31 mouse cellular contexts compared by ENCODE assay signal in genomic region chr2:136823751-136824716, GRCm38 (mm10).
A peak's percentile ranks its signal among the peaks of the same experiment; 100 is the strongest.
DNase-seq lines count a peak whose midpoint lies in the region; ATAC-seq and TF ChIP-seq lines count a peak whose summit lies in the region.
"Had no signal": no experiment of that assay in that cellular context is flagged by ENCODE, and none has a peak within 500 bp of the region (broad histone marks: within the 10 kb centered on the region; RNA-seq: fewer than 3 reads in every experiment).

No protein-coding gene starts in this region.

- WGBS in midbrain, embryonic 11.5 days: 69% methylated on average over 5 of the region's 5 CpGs
- 55% methylated on average over 5 of the region's 5 CpGs for WGBS in midbrain, embryonic 15.5 days
- whole genome bisulfite sequencing in intestine, embryonic 16.5 days: 24% methylated on average over 5 of the region's 5 CpGs

- no peaks in the 10 kb centered on the region for H3K4me1 ChIP-seq in midbrain, embryonic 11.5 days (ENCODE audit: control insufficient read depth, insufficient read depth, low read length)
- H3K4me1 ChIP-seq in midbrain, embryonic 15.5 days: no peaks in the 10 kb centered on the region
- 0 out of 2 replicates have a peak, but pooled peaks cover 2% of the 10 kb centered on the region for H3K4me1 ChIP-seq in intestine, embryonic 16.5 days (ENCODE audit: control insufficient read depth, insufficient read depth, low read length)
- H3K4me1 ChIP-seq: embryonic facial prominence, embryonic 13.5 days; forebrain, embryonic 15.5 days; heart, embryonic 15.5 days; hindbrain, embryonic 13.5 days had no signal

- H3K9me3 ChIP-seq in midbrain, embryonic 11.5 days (ENCODE audit: control insufficient read depth, low read length): no peaks in the 10 kb centered on the region
- no peaks in the 10 kb centered on the region for H3K9me3 ChIP-seq in midbrain, embryonic 15.5 days
- no peaks in the 10 kb centered on the region for H3K9me3 ChIP-seq in intestine, embryonic 16.5 days (ENCODE audit: control insufficient read depth, low read length)
- H3K9me3 ChIP-seq: embryonic facial prominence, embryonic 10.5 days; embryonic facial prominence, embryonic 13.5 days; forebrain, embryonic 12.5 days; forebrain, embryonic 15.5 days; G1E; heart, embryonic 15.5 days; hindbrain, embryonic 10.5 days; hindbrain, embryonic 13.5 days had no signal

- H3K9ac ChIP-seq in midbrain, embryonic 11.5 days (ENCODE audit: low read length): no peak overlapping the region
- H3K9ac ChIP-seq in midbrain, embryonic 15.5 days: no peak overlapping the region
- H3K9ac ChIP-seq in intestine, embryonic 16.5 days (ENCODE audit: low read depth, low read length): no peak overlapping the region
- H3K9ac ChIP-seq: embryonic facial prominence, embryonic 13.5 days; forebrain, embryonic 12.5 days; forebrain, embryonic 15.5 days; heart, embryonic 15.5 days; hindbrain, embryonic 13.5 days had no signal

- H3K4me2 ChIP-seq in midbrain, embryonic 11.5 days: no peak overlapping the region
- H3K4me2 ChIP-seq in midbrain, embryonic 15.5 days: no peak overlapping the region
- H3K4me2 ChIP-seq in intestine, embryonic 16.5 days (ENCODE audit: low read depth, low read length): no peak overlapping the region
- H3K4me2 ChIP-seq: embryonic facial prominence, embryonic 13.5 days; forebrain, embryonic 12.5 days; forebrain, embryonic 15.5 days; heart, embryonic 11.5 days; heart, embryonic 15.5 days; hindbrain, embryonic 13.5 days had no signal

- no peak overlapping the region for H3K27ac ChIP-seq in midbrain, embryonic 11.5 days (ENCODE audit: low read depth, low read length)
- H3K27ac ChIP-seq in midbrain, embryonic 15.5 days: no peak overlapping the region
- no peak overlapping the region for H3K27ac ChIP-seq in intestine, embryonic 16.5 days (ENCODE audit: low read length)
- H3K27ac ChIP-seq: embryonic facial prominence, embryonic 10.5 days; embryonic facial prominence, embryonic 13.5 days; forebrain, embryonic 12.5 days; forebrain, embryonic 15.5 days; heart, embryonic 15.5 days; hindbrain, embryonic 10.5 days; hindbrain, embryonic 13.5 days had no signal

- no peak overlapping the region for H3K4me3 ChIP-seq in midbrain, embryonic 11.5 days (ENCODE audit: low read depth, low read length)
- no peak overlapping the region for H3K4me3 ChIP-seq in midbrain, embryonic 15.5 days
- no peak overlapping the region for H3K4me3 ChIP-seq in intestine, embryonic 16.5 days (ENCODE audit: low read length)
- H3K4me3 ChIP-seq: embryonic facial prominence, embryonic 10.5 days; embryonic facial prominence, embryonic 13.5 days; erythroblast, embryonic 14.5 days; forebrain, embryonic 12.5 days; forebrain, embryonic 15.5 days; heart, embryonic 15.5 days; hindbrain, embryonic 10.5 days; hindbrain, embryonic 13.5 days had no signal

- no peaks in the 10 kb centered on the region for H3K36me3 ChIP-seq in midbrain, embryonic 11.5 days (ENCODE audit: control insufficient read depth, insufficient read depth, low read length)
- no peaks in the 10 kb centered on the region for H3K36me3 ChIP-seq in midbrain, embryonic 15.5 days (replicated peaks)
- no peaks in the 10 kb centered on the region for H3K36me3 ChIP-seq in intestine, embryonic 16.5 days (ENCODE audit: control insufficient read depth, insufficient read depth, low read length)
- H3K36me3 ChIP-seq: embryonic facial prominence, embryonic 10.5 days; embryonic facial prominence, embryonic 13.5 days; forebrain, embryonic 12.5 days; forebrain, embryonic 15.5 days; G1E; heart, embryonic 15.5 days; hindbrain, embryonic 10.5 days; hindbrain, embryonic 13.5 days had no signal

- no peak for ATAC-seq in midbrain, embryonic 11.5 days (ENCODE audit: low FRiP score)
- no peak for ATAC-seq in midbrain, embryonic 15.5 days (replicated peaks)
- peak; percentile 81 for ATAC-seq in intestine, embryonic 16.5 days
- ATAC-seq: forebrain, embryonic 15.5 days; hindbrain, embryonic 16.5 days had no signal

- TF ChIP-seq POLR2A in brain, embryonic 14.5 days (IDR thresholded peaks at IDR 0.05; ENCODE audit: borderline replicate concordance, extremely low read depth, insufficient read depth, insufficient read length, poor library complexity, severe bottlenecking): no peak

- peak; percentile 75 for DNase-seq in midbrain, embryonic 11.5 days (ENCODE audit: low spot score, missing footprints)
- peak; percentile 8 for DNase-seq in brain, embryonic 14.5 days (ENCODE audit: low read depth)
- DNase-seq in layer of hippocampus, postnatal 10 days (ENCODE audit: low spot score in 2 of 2): no peak
- DNase-seq in lung, postnatal 36 days: no peak
- DNase-seq in gastrocnemius, postnatal 10 days: no peak
- DNase-seq: adrenal gland, adult 2 months; adrenal gland, postnatal 14 days; B cell, adult 2 months; cerebellum, adult 11-12 months; cerebellum, adult 8-10 months; cerebellum, postnatal 10 days; cerebellum, postnatal 36 days; embryo, embryonic 11 days; gastrocnemius, postnatal 14 days; heart, adult 11 months; heart, postnatal 10 days; heart, postnatal 36 days had no signal

- no peak for TF ChIP-seq CTCF in brain, embryonic 14.5 days (IDR thresholded peaks at IDR 0.05; ENCODE audit: borderline replicate concordance, extremely low read depth, insufficient read depth, insufficient read length)

- no peaks in the 10 kb centered on the region for H3K27me3 ChIP-seq in midbrain, embryonic 11.5 days (ENCODE audit: control insufficient read depth, insufficient read depth, low read length)
- no peaks in the 10 kb centered on the region for H3K27me3 ChIP-seq in midbrain, embryonic 15.5 days (replicated peaks)
- no peaks in the 10 kb centered on the region for H3K27me3 ChIP-seq in intestine, embryonic 16.5 days (replicated peaks; ENCODE audit: control insufficient read depth, insufficient read depth, low read length)
- H3K27me3 ChIP-seq: CH12.LX; embryonic facial prominence, embryonic 13.5 days; forebrain, embryonic 12.5 days; forebrain, embryonic 15.5 days; heart, embryonic 15.5 days; hindbrain, embryonic 13.5 days had no signal

Comparison
In these comparisons a context has a peak if more than half of its experiments do, and no peak if none do; other contexts are left out.
1. DNase-seq: peak in midbrain, embryonic 11.5 days (single experiment) and brain, embryonic 14.5 days (single experiment); none in layer of hippocampus, postnatal 10 days (0 of 2), lung, postnatal 36 days (single experiment) and gastrocnemius, postnatal 10 days (single experiment).